Mouse (Mus musculus): ENCODE data around the gene Ugt1a7c. TPM values are rescaled to one million over a fixed set of nuclear protein-coding genes. Genes with fewer than 3 reads are reported as not detected.

The Ugt1a7c gene
- polyA plus RNA-seq, 1 experiment: 6.1 TPM

DNA sequence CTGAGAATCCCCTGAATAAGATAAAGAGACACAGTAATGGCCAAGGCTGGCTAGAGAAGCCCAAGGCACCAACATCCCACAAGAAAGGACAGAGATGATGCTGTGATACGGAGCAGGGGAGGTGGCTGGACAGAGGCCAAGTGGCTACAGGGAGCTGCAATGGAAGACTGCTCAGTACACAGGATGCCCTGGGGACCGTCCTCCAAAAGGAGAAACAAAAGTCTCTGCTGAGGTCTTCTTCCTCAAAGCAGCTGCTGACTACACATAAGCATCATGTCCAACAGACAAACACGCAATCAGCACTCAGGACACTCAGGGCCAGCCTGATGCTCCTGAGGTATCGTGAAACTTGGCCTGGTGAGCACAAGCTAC is 170.0 kb downstream of the Ugt1a7c start:
- 66% methylated on average over 4 of the region's 4 CpGs for WGBS
- no peak for TF ChIP-seq POLR2A (IDR thresholded peaks at IDR 0.05; ENCODE audit: borderline replicate concordance, extremely low read depth, low read depth, low read length)
- no peak for TF ChIP-seq CTCF (IDR thresholded peaks at IDR 0.05; ENCODE audit: insufficient read depth, low read length)
- Histone ChIP-seq H3K4me3 (replicated peaks; ENCODE audit: extremely low read depth, low read depth, low read length) (no peak overlapping the region), H3K4me1 (ENCODE audit: control insufficient read depth, insufficient read depth, low read length) (no peaks in the 10 kb centered on the region)
- DNase-seq: no peak

DNA sequence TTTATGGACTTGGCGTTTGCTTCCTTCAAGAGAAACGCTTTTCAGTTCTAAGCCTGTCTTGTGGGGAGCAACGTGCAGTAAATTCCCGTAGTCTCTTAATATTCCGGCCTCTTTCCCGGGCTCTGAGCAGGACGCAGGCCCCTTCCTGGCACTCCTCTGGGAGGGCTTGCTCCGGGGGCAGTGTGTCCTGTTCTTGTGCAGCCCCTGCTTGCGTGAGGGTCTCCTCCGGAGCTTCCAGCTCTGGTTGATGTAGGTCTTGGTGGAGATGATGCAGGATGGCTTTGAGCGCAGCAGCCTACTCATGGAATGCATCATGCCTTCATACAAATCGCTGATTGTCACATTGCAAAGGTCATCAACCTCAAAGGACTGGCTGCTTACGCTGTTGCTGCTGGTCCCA is 171.3 kb downstream of the Ugt1a7c start:
- Histone ChIP-seq H3K4me3 (replicated peaks; ENCODE audit: extremely low read depth, low read depth, low read length) (no peak overlapping the region), H3K4me1 (ENCODE audit: control insufficient read depth, insufficient read depth, low read length) (no peaks in the 10 kb centered on the region)
- WGBS: 89% methylated on average over 13 of the region's 13 CpGs
- DNase-seq: no peak
- no peak for TF ChIP-seq CTCF (IDR thresholded peaks at IDR 0.05; ENCODE audit: insufficient read depth, low read length)
- TF ChIP-seq POLR2A (IDR thresholded peaks at IDR 0.05; ENCODE audit: borderline replicate concordance, extremely low read depth, low read depth, low read length): no peak

DNA sequence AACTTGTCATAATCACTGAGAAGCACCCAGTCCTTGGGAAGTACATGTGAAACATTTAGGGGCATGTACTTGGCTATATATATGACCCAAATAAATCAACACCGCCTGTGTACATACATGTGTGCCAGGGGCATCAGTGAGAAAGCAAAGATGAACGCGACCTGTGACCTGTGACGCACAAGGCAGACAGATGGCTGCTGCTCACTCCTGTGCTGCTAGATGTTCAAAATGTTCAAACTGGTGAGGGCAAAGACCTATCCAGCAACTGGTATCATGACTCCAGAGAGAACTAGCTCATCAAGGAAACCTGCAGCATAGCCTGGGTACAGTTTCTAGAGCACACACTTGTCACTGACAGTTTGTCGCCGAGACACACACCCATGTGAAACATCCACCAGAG is 172.6 kb downstream of the Ugt1a7c start:
- WGBS: 86% methylated on average over 6 of the region's 6 CpGs
- Histone ChIP-seq H3K4me1 (ENCODE audit: control insufficient read depth, insufficient read depth, low read length) (no peaks in the 10 kb centered on the region), H3K4me3 (replicated peaks; ENCODE audit: extremely low read depth, low read depth, low read length) (no peak overlapping the region)
- no peak for DNase-seq
- TF ChIP-seq POLR2A (IDR thresholded peaks at IDR 0.05; ENCODE audit: borderline replicate concordance, extremely low read depth, low read depth, low read length) (no peak), CTCF (IDR thresholded peaks at IDR 0.05; ENCODE audit: insufficient read depth, low read length) (no peak)

DNA sequence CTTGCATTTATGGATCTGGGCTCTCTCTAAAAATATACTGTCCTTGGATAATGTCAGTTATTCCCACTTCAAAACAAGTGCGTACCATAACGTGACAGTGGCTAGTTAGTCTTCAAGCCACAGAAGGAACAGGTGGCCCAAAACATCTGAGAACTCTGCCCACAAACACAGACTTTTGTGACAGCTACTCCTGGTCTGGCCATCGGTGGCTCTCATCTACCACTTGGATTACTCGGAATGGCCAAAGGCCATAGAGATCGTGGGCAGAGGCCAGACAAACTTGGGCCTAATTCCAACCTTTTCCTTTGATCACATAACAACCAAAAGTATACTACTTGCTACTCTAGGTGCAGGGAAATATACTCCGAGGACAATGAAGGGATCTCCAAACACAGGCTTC is 173.2 kb downstream of the Ugt1a7c start:
- DNase-seq: no peak
- no peak overlapping the region for H3K4me3 ChIP-seq (replicated peaks; ENCODE audit: extremely low read depth, low read depth, low read length)
- TF ChIP-seq CTCF (IDR thresholded peaks at IDR 0.05; ENCODE audit: insufficient read depth, low read length): no peak
- TF ChIP-seq POLR2A (IDR thresholded peaks at IDR 0.05; ENCODE audit: borderline replicate concordance, extremely low read depth, low read depth, low read length): no peak
- no peaks in the 10 kb centered on the region for H3K4me1 ChIP-seq (ENCODE audit: control insufficient read depth, insufficient read depth, low read length)
- 76% methylated on average over 6 of the region's 6 CpGs for WGBS

Other genes with a start within 250 kb of the Ugt1a7c start
- 28.5 and 36.9 TPM in 2 replicates for gene Dgkd, start 241.8 kb upstream of the Ugt1a7c start, polyA plus RNA-seq (2012; rRNA removed)
- 6.3 and 9.9 TPM in 2 replicates for gene Usp40, start 86.5 kb upstream of the Ugt1a7c start, polyA plus RNA-seq (2012; rRNA removed)
- gene Ugt1a10, start 39.7 kb upstream of the Ugt1a7c start, polyA plus RNA-seq (2012; rRNA removed): not detected in 2 replicates
- gene Ugt1a9, start 24.3 kb upstream of the Ugt1a7c start, polyA plus RNA-seq (2012; rRNA removed): 0.09 TPM in 1 of 2 replicates, not detected in the other
- not detected in 2 replicates for gene Ugt1a8, start 7.2 kb upstream of the Ugt1a7c start, polyA plus RNA-seq (2012; rRNA removed)
- gene Ugt1a6b, start 8.2 kb downstream of the Ugt1a7c start, polyA plus RNA-seq (2012; rRNA removed): 2.4 and 2.9 TPM in 2 replicates
- gene Ugt1a6a, start 39.7 kb downstream of the Ugt1a7c start, polyA plus RNA-seq (2012; rRNA removed): 34.5 and 45.3 TPM in 2 replicates
- gene Ugt1a5, start 71.0 kb downstream of the Ugt1a7c start, polyA plus RNA-seq (2012; rRNA removed): 0.06 and 0.36 TPM in 2 replicates
- 0.11 and 0.12 TPM in 2 replicates for gene Ugt1a2, start 105.5 kb downstream of the Ugt1a7c start, polyA plus RNA-seq (2012; rRNA removed)
- 1.3 and 1.8 TPM in 2 replicates for gene Dnajb3, start 110.7 kb downstream of the Ugt1a7c start, polyA plus RNA-seq (2012; rRNA removed)
- 0.11 and 1.3 TPM in 2 replicates for gene Ugt1a1, start 116.9 kb downstream of the Ugt1a7c start, polyA plus RNA-seq (2012; rRNA removed)
- gene Mroh2a, start 131.9 kb downstream of the Ugt1a7c start, polyA plus RNA-seq (2012; rRNA removed): 0.17 and 0.20 TPM in 2 replicates
- 29.4 and 32.1 TPM in 2 replicates for gene Hjurp, start 182.6 kb downstream of the Ugt1a7c start, polyA plus RNA-seq (2012; rRNA removed)
- not detected in 2 replicates for gene Trpm8, start 182.6 kb downstream of the Ugt1a7c start, polyA plus RNA-seq (2012; rRNA removed)